Mouse (Mus musculus) brain, embryonic 14.5 days (tissue): ENCODE measurements around the gene Sdc4.

Source experiments
- CTCF ChIP-seq: fragments of 200-500 bp; IDR thresholded peaks from 2 replicates; pipeline ENCODE4 v1.5.1; 2012; ENCODE audit warnings: inconsistent platforms, mild to moderate bottlenecking, moderate library complexity, borderline replicate concordance; ENCODE audit not compliant: insufficient read depth, insufficient read length; ENCODE audit errors: extremely low read depth
- POLR2A ChIP-seq: fragments of 200-500 bp; IDR thresholded peaks from 2 replicates; pipeline ENCODE4 v1.6.1; 2012; ENCODE audit warnings: mild to moderate bottlenecking, inconsistent platforms, borderline replicate concordance; ENCODE audit not compliant: poor library complexity, insufficient read depth, insufficient read length, severe bottlenecking; ENCODE audit errors: extremely low read depth

- TF ChIP-seq CTCF = no peak
- TF ChIP-seq POLR2A = no peak
Measured at GRCm38 (mm10) chr2:164424406-164424805, 19.3 kb downstream of the Sdc4 start.
